ENCODE assay signal across 9 mouse cellular contexts in the genomic region with DNA sequence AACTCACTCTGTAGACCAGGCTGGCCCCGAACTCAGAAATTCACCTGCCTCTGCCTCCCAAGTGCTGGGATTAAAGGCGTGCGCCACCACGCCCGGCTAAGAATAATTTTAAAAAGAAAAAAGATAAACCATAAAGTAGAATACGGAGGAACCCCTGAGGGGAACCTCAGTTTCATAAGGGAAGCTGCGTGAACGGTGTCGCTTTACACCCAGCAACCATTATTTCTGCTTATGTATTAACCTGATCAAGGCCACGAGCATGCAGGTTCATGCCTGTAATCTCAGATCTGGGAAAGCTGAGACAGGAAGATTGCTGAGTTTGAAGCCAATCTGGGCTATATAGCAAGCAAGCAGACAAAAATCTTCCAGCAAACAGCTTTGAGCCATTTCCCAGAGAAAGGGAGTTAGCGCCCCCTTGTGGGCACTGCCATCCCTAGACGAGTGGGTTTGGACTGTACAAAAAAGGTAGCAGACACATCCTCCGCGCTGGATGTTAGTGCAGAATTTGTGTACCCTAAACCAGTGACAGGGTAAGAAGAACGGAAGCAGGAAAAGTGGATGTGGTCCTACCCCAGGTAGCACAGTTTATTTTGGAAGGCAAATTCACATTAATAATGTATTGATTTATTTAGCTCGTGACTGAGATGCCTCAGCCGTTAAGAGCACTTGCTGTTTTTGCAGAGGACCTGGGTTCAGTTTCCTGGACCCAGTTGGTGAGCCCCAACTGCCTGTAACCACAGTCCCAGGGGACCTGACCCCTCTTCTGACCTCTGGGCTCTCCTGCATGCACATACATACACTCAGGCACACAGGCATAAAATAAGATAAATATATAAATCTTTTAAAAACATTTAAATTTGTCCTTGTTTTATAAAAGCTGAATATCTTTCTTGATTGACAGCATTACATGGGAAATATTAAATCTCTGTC. TPM values are rescaled to one million over a fixed set of nuclear protein-coding genes. Genes with fewer than 3 reads are reported as not detected.
A peak's percentile ranks its signal among the peaks of the same experiment; 100 is the strongest.
DNase-seq lines count a peak whose midpoint lies in the region; ATAC-seq and TF ChIP-seq lines count a peak whose summit lies in the region.
"Had no signal": no experiment of that assay in that cellular context is flagged by ENCODE, and none has a peak within 500 bp of the region (broad histone marks: within the 10 kb centered on the region; RNA-seq: fewer than 3 reads in every experiment).

No protein-coding gene starts in this region.

- no peak overlapping the region for H3K9ac ChIP-seq in embryonic facial prominence, embryonic 15.5 days
- H3K9ac ChIP-seq in liver, postnatal 0 days (replicated peaks): no peak overlapping the region
- no peak overlapping the region for H3K9ac ChIP-seq in neural tube, embryonic 15.5 days (replicated peaks)
- H3K9ac ChIP-seq: embryonic facial prominence, embryonic 13.5 days had no signal

- WGBS in embryonic facial prominence, embryonic 15.5 days: 52% methylated on average over 17 of the region's 17 CpGs
- WGBS in large intestine, adult 2 months: 46% methylated on average over 17 of the region's 17 CpGs
- 34% methylated on average over 17 of the region's 17 CpGs for WGBS in liver, postnatal 0 days (ENCODE audit: insufficient replicate concordance)
- WGBS in neural tube, embryonic 15.5 days: 56% methylated on average over 17 of the region's 17 CpGs

- H3K4me1 ChIP-seq in embryonic facial prominence, embryonic 15.5 days: no peaks in the 10 kb centered on the region
- H3K4me1 ChIP-seq in liver, postnatal 0 days (ENCODE audit: insufficient read depth): no peaks in the 10 kb centered on the region
- H3K4me1 ChIP-seq in neural tube, embryonic 15.5 days: no peaks in the 10 kb centered on the region
- no peaks in the 10 kb centered on the region; the same call in 1 of the 2 replicates for H3K4me1 ChIP-seq in testis, adult 2 months (ENCODE audit: control insufficient read depth, insufficient read depth, low read length)
- H3K4me1 ChIP-seq: embryonic facial prominence, embryonic 13.5 days had no signal

- intact Hi-C loops in heart, postnatal 10 days (cut with DNase I): loop anchor here (1.0 kb wide), 2 partner anchors 47 to 77 kb away; no protein-coding TSS in a partner anchor

- no peak overlapping the region for H3K27ac ChIP-seq in embryonic facial prominence, embryonic 15.5 days (replicated peaks)
- peak overlapping the region; percentile 12; the same call in 1 of the 2 replicates for H3K27ac ChIP-seq in liver, postnatal 0 days (ENCODE audit: low read depth)
- H3K27ac ChIP-seq in neural tube, embryonic 15.5 days (replicated peaks): no peak overlapping the region
- H3K27ac ChIP-seq in testis, adult 2 months (ENCODE audit: control insufficient read depth, insufficient read depth, low read depth, low read length): no peak overlapping the region
- H3K27ac ChIP-seq: embryonic facial prominence, embryonic 13.5 days had no signal

- TF ChIP-seq EP300 in liver, postnatal 0 days (IDR thresholded peaks at IDR 0.05; ENCODE audit: low read depth): no peak

- ATAC-seq in embryonic facial prominence, embryonic 15.5 days (ENCODE audit: insufficient number of reproducible peaks, low FRiP score, low TSS enrichment, low read depth): 0 out of 2 replicates have a peak, but pooled peaks have one; percentile 54
- peak; percentile 75 for ATAC-seq in liver, postnatal 0 days
- peak; percentile 59; the same call in 1 of the 2 replicates for ATAC-seq in neural tube, embryonic 15.5 days (ENCODE audit: low FRiP score)

- TF ChIP-seq POLR2A in testis, adult 2 months (IDR thresholded peaks at IDR 0.05; ENCODE audit: control insufficient read depth, low read depth, low read length): no peak

- no peak overlapping the region for H3K4me3 ChIP-seq in embryonic facial prominence, embryonic 15.5 days (replicated peaks)
- no peak overlapping the region for H3K4me3 ChIP-seq in liver, postnatal 0 days (ENCODE audit: low read depth, low read length)
- no peak overlapping the region for H3K4me3 ChIP-seq in neural tube, embryonic 15.5 days (replicated peaks)
- no peak overlapping the region for H3K4me3 ChIP-seq in testis, adult 2 months (ENCODE audit: control insufficient read depth, low read depth, low read length)
- H3K4me3 ChIP-seq: embryonic facial prominence, embryonic 13.5 days had no signal

- peak; percentile 99 for TF ChIP-seq CTCF in liver, postnatal 0 days (IDR thresholded peaks at IDR 0.05; ENCODE audit: low read depth)
- peak; percentile 90; the same call in 1 of the 2 replicates for TF ChIP-seq CTCF in testis, adult 2 months (IDR thresholded peaks at IDR 0.05; ENCODE audit: control insufficient read depth, insufficient read depth, insufficient replicate concordance, low read depth, low read length)

- no peak overlapping the region for H3K4me2 ChIP-seq in embryonic facial prominence, embryonic 15.5 days (replicated peaks)
- H3K4me2 ChIP-seq in liver, postnatal 0 days (ENCODE audit: low read depth, low read length): peak overlapping the region; percentile 29; the same call in 1 of the 2 replicates
- H3K4me2 ChIP-seq in neural tube, embryonic 15.5 days: no peak overlapping the region
- H3K4me2 ChIP-seq: embryonic facial prominence, embryonic 13.5 days had no signal

- H3K36me3 ChIP-seq in embryonic facial prominence, embryonic 15.5 days: no peaks in the 10 kb centered on the region
- H3K36me3 ChIP-seq in liver, postnatal 0 days (replicated peaks; ENCODE audit: insufficient read depth, low read length): no peaks in the 10 kb centered on the region
- no peaks in the 10 kb centered on the region for H3K36me3 ChIP-seq in neural tube, embryonic 15.5 days
- H3K36me3 ChIP-seq in testis, adult 2 months (ENCODE audit: control insufficient read depth, insufficient read depth, low read length): no peaks in the 10 kb centered on the region
- H3K36me3 ChIP-seq: embryonic facial prominence, embryonic 13.5 days had no signal

- peak; percentile 94 for DNase-seq in CD4-positive, CD25-positive, alpha-beta regulatory T cell, adult 2 months (ENCODE audit: low read depth, low spot score)
- peak; percentile 77 to 78 for DNase-seq in adrenal gland, postnatal 4 days (ENCODE audit: low spot score in 2 of 2)
- peak; percentile 85 to 91 for DNase-seq in heart, postnatal 10 days
- peak; percentile 70 for DNase-seq in large intestine, adult 2 months (ENCODE audit: low read depth, low spot score)
- peak; percentile 92 for DNase-seq in liver, postnatal 0 days

- no peaks in the 10 kb centered on the region for H3K27me3 ChIP-seq in embryonic facial prominence, embryonic 15.5 days
- H3K27me3 ChIP-seq in liver, postnatal 0 days (ENCODE audit: insufficient read depth, low read length): no peaks in the 10 kb centered on the region
- H3K27me3 ChIP-seq in neural tube, embryonic 15.5 days (replicated peaks): no peaks in the 10 kb centered on the region
- no peaks in the 10 kb centered on the region for H3K27me3 ChIP-seq in testis, adult 2 months (ENCODE audit: control insufficient read depth, insufficient read depth, low read length)
- H3K27me3 ChIP-seq: embryonic facial prominence, embryonic 13.5 days had no signal

- no peaks in the 10 kb centered on the region for H3K9me3 ChIP-seq in embryonic facial prominence, embryonic 15.5 days (replicated peaks)
- no peaks in the 10 kb centered on the region for H3K9me3 ChIP-seq in liver, postnatal 0 days (ENCODE audit: low read length)
- H3K9me3 ChIP-seq in neural tube, embryonic 15.5 days (replicated peaks): no peaks in the 10 kb centered on the region

RNA-seq across cellular contexts. Expression of a gene that starts 7.9 kb away (rescaled TPM):
- 10 to 100 TPM; 12.9 to 13.0 TPM for total RNA-seq in adrenal gland, postnatal 4 days (2021)
- polyA plus RNA-seq in embryonic facial prominence, embryonic 15.5 days (2015; fragmentation: Nextera tagmentation; extraction: Ambion mirVana): 38.1 and 44.7 TPM in 2 replicates
- total RNA-seq in heart, postnatal 10 days (2021): 1 to 10 TPM; 1.8 to 2.8 TPM
- polyA plus RNA-seq in large intestine, adult 2 months (2012; rRNA removed): 233 and 244 TPM in 2 replicates
- 102 and 108 TPM in 2 replicates for polyA plus RNA-seq in liver, postnatal 0 days (2015; fragmentation: Nextera tagmentation; extraction: Ambion mirVana)
- 1.0 and 7.1 TPM in 2 replicates for polyA plus RNA-seq in neural tube, embryonic 15.5 days (2015; fragmentation: Nextera tagmentation; extraction: Ambion mirVana)
- 8.2 and 10.7 TPM in 2 replicates for polyA plus RNA-seq in testis, adult 2 months (2012; rRNA removed)

RNA-seq across cellular contexts. Expression of a gene that starts 13.3 kb away (rescaled TPM):
- 10 to 100 TPM; 55.8 to 62.3 TPM for total RNA-seq in adrenal gland, postnatal 4 days (2021)
- 74.6 and 75.6 TPM in 2 replicates for polyA plus RNA-seq in embryonic facial prominence, embryonic 15.5 days (2015; fragmentation: Nextera tagmentation; extraction: Ambion mirVana)
- 10 to 100 TPM; 35.3 to 35.6 TPM for total RNA-seq in heart, postnatal 10 days (2021)
- 45.9 and 50.1 TPM in 2 replicates for polyA plus RNA-seq in large intestine, adult 2 months (2012; rRNA removed)
- 34.9 and 36.6 TPM in 2 replicates for polyA plus RNA-seq in liver, postnatal 0 days (2015; fragmentation: Nextera tagmentation; extraction: Ambion mirVana)
- polyA plus RNA-seq in neural tube, embryonic 15.5 days (2015; fragmentation: Nextera tagmentation; extraction: Ambion mirVana): 92.5 and 97.0 TPM in 2 replicates
- polyA plus RNA-seq in testis, adult 2 months (2012; rRNA removed): 64.8 and 73.5 TPM in 2 replicates

RNA-seq across cellular contexts. Expression of a gene that starts 26.4 kb away (rescaled TPM):
- total RNA-seq in adrenal gland, postnatal 4 days (2021): 10 to 100 TPM; 74.2 to 78.4 TPM
- polyA plus RNA-seq in embryonic facial prominence, embryonic 15.5 days (2015; fragmentation: Nextera tagmentation; extraction: Ambion mirVana): 202 and 226 TPM in 2 replicates
- 10 to 100 TPM; 43.5 to 44.0 TPM for total RNA-seq in heart, postnatal 10 days (2021)
- polyA plus RNA-seq in large intestine, adult 2 months (2012; rRNA removed): 120 and 148 TPM in 2 replicates
- polyA plus RNA-seq in liver, postnatal 0 days (2015; fragmentation: Nextera tagmentation; extraction: Ambion mirVana): 72.7 and 75.6 TPM in 2 replicates
- polyA plus RNA-seq in neural tube, embryonic 15.5 days (2015; fragmentation: Nextera tagmentation; extraction: Ambion mirVana): 183 and 193 TPM in 2 replicates
- 1,299 and 1,403 TPM in 2 replicates for polyA plus RNA-seq in testis, adult 2 months (2012; rRNA removed)

RNA-seq across cellular contexts. Expression of a gene that starts 44.4 kb away (rescaled TPM):
- total RNA-seq in adrenal gland, postnatal 4 days (2021): 1 to 10 TPM in 1 of 2 experiments, under 1 TPM in 1; 0.81 to 1.6 TPM
- 4.3 and 7.0 TPM in 2 replicates for polyA plus RNA-seq in embryonic facial prominence, embryonic 15.5 days (2015; fragmentation: Nextera tagmentation; extraction: Ambion mirVana)
- 1 to 10 TPM; 8.2 to 9.7 TPM for total RNA-seq in heart, postnatal 10 days (2021)
- 253 and 296 TPM in 2 replicates for polyA plus RNA-seq in large intestine, adult 2 months (2012; rRNA removed)
- 0.33 and 0.68 TPM in 2 replicates for polyA plus RNA-seq in liver, postnatal 0 days (2015; fragmentation: Nextera tagmentation; extraction: Ambion mirVana)
- polyA plus RNA-seq in neural tube, embryonic 15.5 days (2015; fragmentation: Nextera tagmentation; extraction: Ambion mirVana): 0.84 and 34.2 TPM in 2 replicates
- polyA plus RNA-seq in testis, adult 2 months (2012; rRNA removed): 5.8 and 22.3 TPM in 2 replicates

RNA-seq across cellular contexts. Expression of a gene that starts 44.5 kb away (rescaled TPM):
- total RNA-seq in adrenal gland, postnatal 4 days (2021): 1 to 10 TPM in 1 of 2 experiments, under 1 TPM in 1; 0.90 to 1.5 TPM
- 0.17 and 0.19 TPM in 2 replicates for polyA plus RNA-seq in embryonic facial prominence, embryonic 15.5 days (2015; fragmentation: Nextera tagmentation; extraction: Ambion mirVana)
- total RNA-seq in heart, postnatal 10 days (2021): under 1 TPM; 0.17 to 0.20 TPM
- polyA plus RNA-seq in large intestine, adult 2 months (2012; rRNA removed): not detected in 2 replicates
- 0.04 TPM in 2 replicates for polyA plus RNA-seq in liver, postnatal 0 days (2015; fragmentation: Nextera tagmentation; extraction: Ambion mirVana)
- 0.42 and 0.58 TPM in 2 replicates for polyA plus RNA-seq in neural tube, embryonic 15.5 days (2015; fragmentation: Nextera tagmentation; extraction: Ambion mirVana)
- 0.05 and 0.16 TPM in 2 replicates for polyA plus RNA-seq in testis, adult 2 months (2012; rRNA removed)
